Mouse (Mus musculus) lung, postnatal 0 days (tissue): ENCODE measurements at regions not wholly inside any gene's neighbourhood (a gene's known extent, or its start where the extent isn't known, plus 50 kb on each side); places are given as distances from the start of the nearest gene placed in this dataset.

Experiments
- CTCF ChIP-seq: IDR thresholded peaks from 2 replicates; pipeline ENCODE4 v1.5.1; 2016; ENCODE audit warnings: antibody characterized with exemption, mild to moderate bottlenecking
- EP300 ChIP-seq: IDR thresholded peaks from 2 replicates; pipeline ENCODE4 v1.6.1; 2016; ENCODE audit warnings: antibody characterized with exemption, mild to moderate bottlenecking, control low read depth

GRCm38 (mm10) chr12:59312703-59313102 is 93.2 kb upstream of the Fbxo33 start:
- no peak for TF ChIP-seq CTCF
- TF ChIP-seq EP300, result no peak
